Mouse (Mus musculus) embryonic facial prominence, embryonic 12.5 days (tissue): ENCODE measurements around the gene Ggcx. TPM values are rescaled to one million over a fixed set of nuclear protein-coding genes. Genes with fewer than 3 reads are reported as not detected.
A peak's percentile ranks its signal among the peaks of the same experiment; 100 is the strongest.

Source experiments
- ATAC-seq: fragments of 200-750 bp; cut with Nextera tagmentation; 2 replicates; pipeline ENCODE4 v1.8.0; 2017; ENCODE audit not compliant: insufficient number of reproducible peaks, insufficient read depth, low FRiP score, low TSS enrichment
- H3K27ac ChIP-seq: fragments of 300-500 bp; sonication (generic); 2 replicates; pipeline ENCODE4 v1.5.1; 2016; ENCODE audit warnings: mild to moderate bottlenecking
- H3K27me3 ChIP-seq: fragments of 300-500 bp; sonication (generic); 2 replicates; pipeline ENCODE4 v1.6.1; 2016; ENCODE audit warnings: mild to moderate bottlenecking, moderate library complexity
- H3K36me3 ChIP-seq: fragments of 300-500 bp; sonication (generic); 2 replicates; pipeline ENCODE4 v1.6.1; 2016; ENCODE audit warnings: mild to moderate bottlenecking
- H3K4me1 ChIP-seq: fragments of 300-500 bp; sonication (generic); 2 replicates; pipeline ENCODE4 v1.6.1; 2016
- H3K4me2 ChIP-seq: fragments of 300-500 bp; sonication (generic); replicated peaks from 2 replicates; pipeline ENCODE4 v1.6.1; 2016; ENCODE audit warnings: mild to moderate bottlenecking, moderate library complexity
- H3K4me3 ChIP-seq: fragments of 300-500 bp; sonication (generic); 2 replicates; pipeline ENCODE4 v1.5.1; 2016; ENCODE audit warnings: mild to moderate bottlenecking
- H3K9ac ChIP-seq: fragments of 300-500 bp; sonication (generic); 2 replicates; pipeline ENCODE4 v1.6.1; 2016; ENCODE audit warnings: mild to moderate bottlenecking, moderate library complexity
- H3K9me3 ChIP-seq: fragments of 300-500 bp; sonication (generic); 2 replicates; pipeline ENCODE4 v1.6.1; 2016; ENCODE audit warnings: mild to moderate bottlenecking, moderate library complexity
- WGBS: fragments of 180-500 bp; shearing (Covaris S2); methylation state at CpG from one replicate; pipeline ENCODE4 v1.1.7; 2016; 5-methylcytosine and 5-hydroxymethylcytosine counted together
- polyA plus RNA-seq: library from polyadenylated mRNA; unstranded; fragments of >200 nt; fragmentation: Nextera tagmentation; extraction: Ambion mirVana; gene quantifications from 2 replicates; pipeline ENCODE4 v1.2.1, GENCODE M21; 2016

The Ggcx gene
- polyA plus RNA-seq, 1 experiment from 2014 or later: 34.4 TPM

GRCm38 (mm10) chr6:72388266-72388665, 25.8 kb upstream of the Ggcx start:
- H3K9ac ChIP-seq: no peak overlapping the region
- H3K4me2 ChIP-seq: no peak overlapping the region
- H3K9me3 ChIP-seq: no peaks in the 10 kb centered on the region; the same call in 1 of the 2 replicates
- H3K4me1 ChIP-seq: peaks cover 18% of the 10 kb centered on the region; the same call in 1 of the 2 replicates
- no peaks in the 10 kb centered on the region for H3K27me3 ChIP-seq
- peaks cover 9% of the 10 kb centered on the region for H3K36me3 ChIP-seq
- no peak overlapping the region for H3K27ac ChIP-seq
- WGBS: 65% methylated on average over 10 of the region's 10 CpGs
- ATAC-seq: no peak
- no peak overlapping the region for H3K4me3 ChIP-seq

DNA sequence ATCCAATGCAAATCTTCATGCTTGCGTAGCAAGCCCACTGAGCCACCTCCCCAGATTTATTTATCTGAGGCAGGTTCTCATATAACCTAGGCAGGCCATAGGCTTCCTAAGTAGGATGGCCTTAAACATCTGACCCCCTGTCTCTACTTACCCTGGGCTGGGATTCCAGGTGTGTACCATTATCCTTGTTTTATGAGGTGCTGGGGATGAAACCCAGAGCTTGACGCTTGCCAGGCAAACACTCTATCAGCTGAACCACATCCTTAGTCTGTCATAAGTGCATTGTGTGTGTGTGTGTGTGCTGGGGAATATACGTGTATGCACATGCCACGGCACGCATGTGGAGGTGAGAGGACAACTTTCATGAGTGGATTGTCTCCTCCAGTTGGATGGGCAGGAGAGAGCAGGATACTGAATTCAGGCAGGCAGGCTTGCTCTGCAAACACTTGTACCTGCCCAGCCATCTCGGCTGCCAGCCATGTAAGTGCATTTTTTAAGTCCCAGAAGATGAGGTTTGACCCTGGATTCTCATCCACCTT, 25.2 kb upstream of the Ggcx start:
- no peak overlapping the region for H3K4me3 ChIP-seq
- no peak overlapping the region for H3K27ac ChIP-seq
- no peak overlapping the region for H3K9ac ChIP-seq
- H3K4me2 ChIP-seq: peak overlapping the region; percentile 22; the same call in 1 of the 2 replicates
- H3K27me3 ChIP-seq: no peaks in the 10 kb centered on the region
- no peaks in the 10 kb centered on the region; the same call in 1 of the 2 replicates for H3K9me3 ChIP-seq
- H3K36me3 ChIP-seq: peaks cover 9% of the 10 kb centered on the region
- 86% methylated on average over 6 of the region's 6 CpGs for WGBS
- peaks cover 18% of the 10 kb centered on the region; the same call in 1 of the 2 replicates for H3K4me1 ChIP-seq
- no peak for ATAC-seq

DNA sequence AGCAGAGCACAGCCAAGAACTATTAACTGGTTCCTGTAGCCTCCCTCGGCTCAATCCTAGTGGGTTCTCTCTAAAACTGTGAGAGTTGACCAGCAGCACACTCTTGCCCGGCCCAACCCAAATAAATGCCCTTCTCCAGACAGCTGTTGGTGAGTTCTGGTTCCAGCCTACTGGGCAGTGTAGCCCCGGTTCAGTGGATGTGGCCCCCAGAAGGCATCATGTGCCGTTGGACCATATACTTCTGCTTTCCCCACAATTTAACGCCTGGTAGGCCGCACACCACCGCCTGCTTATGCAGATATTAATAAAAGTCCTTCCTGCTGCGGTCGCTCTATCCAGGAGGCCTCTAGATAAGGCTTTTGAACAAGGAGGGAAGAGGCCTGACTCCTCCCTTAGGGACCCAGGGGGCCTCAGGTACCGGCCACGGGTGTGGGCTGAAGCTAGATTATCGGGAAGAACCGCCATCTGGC, 24.6 kb upstream of the Ggcx start:
- H3K4me3 ChIP-seq: peak overlapping the region; percentile 56
- H3K9me3 ChIP-seq: no peaks in the 10 kb centered on the region; the same call in 1 of the 2 replicates
- peaks cover 9% of the 10 kb centered on the region for H3K36me3 ChIP-seq
- H3K4me1 ChIP-seq: peaks cover 18% of the 10 kb centered on the region; the same call in 1 of the 2 replicates
- H3K27me3 ChIP-seq: no peaks in the 10 kb centered on the region
- H3K9ac ChIP-seq: peak overlapping the region; percentile 66
- WGBS: 20% methylated on average over 13 of the region's 13 CpGs
- no peak for ATAC-seq
- H3K4me2 ChIP-seq: peak overlapping the region; percentile 70
- H3K27ac ChIP-seq: peak overlapping the region; percentile 90

DNA sequence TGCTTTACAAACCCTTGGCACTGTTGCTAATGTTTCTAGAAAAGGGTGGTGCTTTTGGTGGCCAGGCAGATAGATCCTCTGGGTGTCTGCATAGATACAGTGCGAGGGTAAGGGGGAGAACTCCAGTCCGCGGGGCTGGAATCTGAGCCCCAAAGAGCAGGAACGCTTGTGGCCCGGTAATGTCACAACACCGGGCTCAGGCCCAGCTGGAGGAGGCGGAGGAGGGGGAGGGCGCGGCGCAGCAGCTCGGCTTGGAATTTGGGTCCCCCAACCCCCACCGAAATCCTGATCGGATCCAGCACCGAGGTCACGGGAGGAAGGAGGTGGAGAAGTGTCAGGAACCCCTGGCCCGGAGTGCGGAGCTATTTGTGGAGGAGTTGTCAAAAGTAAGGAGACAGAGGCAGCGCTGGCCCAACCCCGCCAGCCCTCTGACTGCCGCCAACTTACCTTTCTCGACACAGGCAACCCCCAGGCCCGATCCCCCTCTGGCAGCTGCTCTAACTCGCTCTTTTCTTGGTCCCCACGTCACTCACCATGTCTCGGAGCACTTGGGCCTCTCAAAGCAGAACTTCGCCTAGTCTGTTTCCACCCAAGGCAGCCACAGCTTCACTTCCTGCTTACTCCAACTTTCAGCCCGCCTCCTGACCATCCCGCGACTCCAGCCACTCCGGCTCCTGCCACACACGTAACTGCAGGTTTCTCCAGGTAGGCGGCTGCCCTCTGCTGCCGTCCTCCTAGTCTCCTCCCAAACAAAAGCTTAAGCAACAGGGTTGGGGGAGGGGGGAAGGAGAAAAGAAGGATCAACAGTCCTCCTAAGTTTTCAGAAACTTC, 24.0 kb upstream of the Ggcx start, which contains the start of gene Vamp8:
TSS of gene Vamp8 (minus strand) at position 763 of the 831 bp plus-strand sequence.
- ATAC-seq: peak; percentile 65; the same call in 1 of the 2 replicates
- H3K36me3 ChIP-seq: peaks cover 4% of the 10 kb centered on the region
- H3K9me3 ChIP-seq: no peaks in the 10 kb centered on the region; the same call in 1 of the 2 replicates
- peak within 1 kb of the TSS; percentile 66 for H3K9ac ChIP-seq
- H3K27ac ChIP-seq: peak within 1 kb of the TSS; percentile 90
- H3K4me1 ChIP-seq: peaks cover 18% of the 10 kb centered on the region; the same call in 1 of the 2 replicates
- peak within 1 kb of the TSS; percentile 70 for H3K4me2 ChIP-seq
- WGBS: under 1% methylated on average over 33 of the region's 33 CpGs
- H3K27me3 ChIP-seq: no peaks in the 10 kb centered on the region
- peak within 1 kb of the TSS; percentile 56 for H3K4me3 ChIP-seq

- Histone ChIP-seq H3K27me3 (no peaks in the 10 kb centered on the region), H3K4me3 (peak overlapping the region; percentile 56), H3K36me3 (no peaks in the 10 kb centered on the region), H3K4me1 (peaks cover 18% of the 10 kb centered on the region; the same call in 1 of the 2 replicates), H3K9ac (peak overlapping the region; percentile 66; the same call in 1 of the 2 replicates), H3K27ac (peak overlapping the region; percentile 90), H3K9me3 (no peaks in the 10 kb centered on the region; the same call in 1 of the 2 replicates), H3K4me2 (peak overlapping the region; percentile 70)
- ATAC-seq: 0 out of 2 replicates have a peak, but pooled peaks have one; percentile 47
- WGBS: 13% methylated on average over 12 of the region's 12 CpGs
Observed at GRCm38 (mm10) chr6:72390795-72391521, 23.1 kb upstream of the Ggcx start.

- H3K27ac ChIP-seq: no peak overlapping the region
- ATAC-seq: no peak
- no peaks in the 10 kb centered on the region for H3K9me3 ChIP-seq
- no peak overlapping the region for H3K4me2 ChIP-seq
- peaks cover 18% of the 10 kb centered on the region; the same call in 1 of the 2 replicates for H3K4me1 ChIP-seq
- WGBS: 88% methylated on average over 5 of the region's 5 CpGs
- no peak overlapping the region for H3K4me3 ChIP-seq
- no peaks in the 10 kb centered on the region for H3K27me3 ChIP-seq
- no peak overlapping the region for H3K9ac ChIP-seq
- H3K36me3 ChIP-seq: no peaks in the 10 kb centered on the region
Observed at GRCm38 (mm10) chr6:72392341-72392740, 21.8 kb upstream of the Ggcx start.

- no peaks in the 10 kb centered on the region for H3K9me3 ChIP-seq
- H3K36me3 ChIP-seq: no peaks in the 10 kb centered on the region
- no peaks in the 10 kb centered on the region for H3K4me1 ChIP-seq
- H3K4me2 ChIP-seq: no peak overlapping the region
- H3K27ac ChIP-seq: no peak overlapping the region
- ATAC-seq: no peak
- no peaks in the 10 kb centered on the region for H3K27me3 ChIP-seq
- 78% methylated on average over 10 of the region's 10 CpGs for WGBS
- no peak overlapping the region for H3K4me3 ChIP-seq
- H3K9ac ChIP-seq: no peak overlapping the region
Observed at GRCm38 (mm10) chr6:72396837-72397251, 17.3 kb upstream of the Ggcx start.

DNA sequence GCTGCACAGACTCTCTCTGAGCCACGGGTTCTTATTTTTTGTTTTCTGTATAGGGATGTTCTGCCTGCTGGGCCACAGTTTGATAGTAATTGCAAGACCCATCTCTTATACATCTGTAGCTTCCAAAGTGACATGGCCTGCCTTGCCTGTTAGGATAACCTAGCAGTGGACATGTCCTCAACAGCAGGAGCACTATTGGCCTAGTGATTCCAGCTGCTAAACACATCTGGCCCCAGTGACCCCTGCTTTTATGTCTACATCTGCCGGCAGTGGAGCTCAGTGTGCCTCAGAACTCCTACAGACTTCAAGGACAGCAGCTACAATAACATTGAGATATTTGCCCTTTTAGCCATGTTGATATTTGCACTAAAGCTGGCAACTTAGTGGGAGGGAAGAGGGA, 14.1 kb upstream of the Ggcx start:
- Histone ChIP-seq H3K9ac (no peak overlapping the region), H3K4me1 (no peaks in the 10 kb centered on the region), H3K27ac (no peak overlapping the region), H3K9me3 (no peaks in the 10 kb centered on the region), H3K36me3 (no peaks in the 10 kb centered on the region), H3K4me2 (no peak overlapping the region), H3K27me3 (no peaks in the 10 kb centered on the region), H3K4me3 (no peak overlapping the region)
- ATAC-seq: no peak
- WGBS: 57% methylated on average over 2 of the region's 2 CpGs

GRCm38 (mm10) chr6:72401875-72402274, 12.2 kb upstream of the Ggcx start:
- WGBS: 25% methylated on average over 7 of the region's 7 CpGs
- no peaks in the 10 kb centered on the region for H3K9me3 ChIP-seq
- H3K4me3 ChIP-seq: no peak overlapping the region
- no peak overlapping the region for H3K4me2 ChIP-seq
- no peak overlapping the region for H3K9ac ChIP-seq
- no peak for ATAC-seq
- no peak overlapping the region for H3K27ac ChIP-seq
- H3K27me3 ChIP-seq: no peaks in the 10 kb centered on the region
- H3K36me3 ChIP-seq: no peaks in the 10 kb centered on the region
- no peaks in the 10 kb centered on the region for H3K4me1 ChIP-seq

- ATAC-seq: no peak
- Histone ChIP-seq H3K4me2 (no peak overlapping the region), H3K36me3 (no peaks in the 10 kb centered on the region), H3K9ac (no peak overlapping the region), H3K4me3 (no peak overlapping the region), H3K9me3 (no peaks in the 10 kb centered on the region), H3K27me3 (no peaks in the 10 kb centered on the region), H3K4me1 (no peaks in the 10 kb centered on the region), H3K27ac (no peak overlapping the region)
- WGBS: 81% methylated on average over 7 of the region's 7 CpGs
Observed at GRCm38 (mm10) chr6:72405356-72405755, 8.8 kb upstream of the Ggcx start.

DNA sequence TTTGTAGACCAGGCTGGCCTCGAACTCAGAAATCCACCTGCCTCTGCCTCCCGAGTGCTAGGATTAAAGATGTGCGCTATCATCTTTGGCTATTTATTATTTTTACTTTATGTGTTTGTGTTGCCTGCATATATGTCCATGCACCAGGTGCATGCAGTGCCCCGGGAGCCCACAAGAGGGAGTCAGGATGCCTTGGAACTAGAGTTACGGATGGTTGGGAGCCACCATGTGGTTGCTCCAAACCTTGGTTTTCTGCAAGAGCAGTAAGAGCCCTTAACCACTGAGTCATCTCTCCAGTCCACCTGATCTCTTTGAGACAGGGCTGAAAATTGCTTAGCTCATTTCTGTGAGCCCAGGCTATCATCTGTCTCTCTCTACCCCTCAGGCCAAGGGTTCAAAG, 7.0 kb upstream of the Ggcx start:
- H3K4me3 ChIP-seq: no peak overlapping the region
- H3K36me3 ChIP-seq: no peaks in the 10 kb centered on the region
- no peaks in the 10 kb centered on the region for H3K9me3 ChIP-seq
- H3K27me3 ChIP-seq: no peaks in the 10 kb centered on the region
- H3K27ac ChIP-seq: no peak overlapping the region
- H3K4me2 ChIP-seq: no peak overlapping the region
- no peak overlapping the region for H3K9ac ChIP-seq
- WGBS: 3% methylated on average over 5 of the region's 5 CpGs
- ATAC-seq: no peak
- no peaks in the 10 kb centered on the region for H3K4me1 ChIP-seq
